Mouse (Mus musculus): ENCODE results near the gene Parp2.

DNA sequence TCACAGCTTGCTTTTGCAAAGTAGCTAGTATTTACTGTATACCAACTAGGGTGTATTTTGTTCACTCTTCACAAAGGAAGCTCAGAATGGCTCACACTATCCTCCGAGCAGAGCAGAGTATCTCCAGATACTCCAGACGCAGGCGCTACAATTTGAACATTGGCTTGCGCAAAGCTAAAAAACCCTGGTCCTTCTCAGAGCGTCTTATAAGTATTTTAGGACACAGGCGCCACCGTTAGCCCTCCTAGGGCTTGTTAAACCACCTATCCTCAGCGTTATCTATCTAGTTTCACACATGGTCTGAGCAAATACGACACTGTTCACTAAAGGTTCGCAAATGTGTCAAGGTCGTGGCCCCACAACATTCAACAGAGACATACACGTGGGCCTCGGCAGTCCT, 3.0 kb upstream of the Parp2 start:
- TF ChIP-seq CTCF (IDR thresholded peaks at IDR 0.05) (no peak), EP300 (IDR thresholded peaks at IDR 0.05) (no peak)
